Mouse (Mus musculus) liver, postnatal 0 days (tissue): ENCODE results near the gene Chek2.

Source experiments
- CTCF ChIP-seq: sonication (generic); IDR thresholded peaks from 2 replicates; pipeline ENCODE4 v1.5.1; 2016; ENCODE audit warnings: antibody characterized with exemption, low read depth
- EP300 ChIP-seq: IDR thresholded peaks from 2 replicates; pipeline ENCODE4 v1.6.1; 2016; ENCODE audit warnings: antibody characterized with exemption, low read depth, mild to moderate bottlenecking

GRCm38 (mm10) chr5:110906708-110907107 lies 66.9 kb downstream of the Chek2 start:
- TF ChIP-seq EP300 (no peak), CTCF (no peak)
